Mouse (Mus musculus): ENCODE measurements around the gene Depdc1b. TPM values are rescaled to one million over a fixed set of nuclear protein-coding genes. Genes with fewer than 3 reads are reported as not detected.

The Depdc1b gene
- polyA plus RNA-seq, 1 experiment: 0.77 TPM

DNA sequence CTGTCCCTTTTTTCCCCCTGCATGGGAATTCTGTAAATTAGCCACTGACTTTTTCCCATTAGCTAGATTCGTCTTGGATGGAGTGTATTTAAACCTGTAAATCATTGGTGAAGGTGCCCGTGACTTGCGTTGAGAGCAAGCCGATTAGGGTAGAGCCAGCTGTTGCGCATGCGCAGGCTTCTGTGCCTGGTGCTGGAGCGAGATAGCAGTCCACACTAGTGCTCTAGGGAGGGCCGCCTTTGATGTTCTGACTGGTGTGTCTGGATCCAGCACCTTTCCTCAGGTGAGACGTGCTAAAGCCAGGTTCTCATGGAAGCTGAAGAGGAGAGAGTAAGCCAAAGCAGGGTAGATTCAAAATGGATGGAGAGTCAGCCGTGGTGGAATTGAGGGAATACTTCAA lies 10.2 kb downstream of the Depdc1b start:
- no peaks in the 10 kb centered on the region for H3K4me1 ChIP-seq (ENCODE audit: control insufficient read depth, insufficient read depth, low read length)
- TF ChIP-seq CTCF (IDR thresholded peaks at IDR 0.05; ENCODE audit: extremely low read depth, insufficient read depth, low read length) (no peak), POLR2A (IDR thresholded peaks at IDR 0.05; ENCODE audit: extremely low read depth, insufficient read depth, low read length) (no peak)

DNA sequence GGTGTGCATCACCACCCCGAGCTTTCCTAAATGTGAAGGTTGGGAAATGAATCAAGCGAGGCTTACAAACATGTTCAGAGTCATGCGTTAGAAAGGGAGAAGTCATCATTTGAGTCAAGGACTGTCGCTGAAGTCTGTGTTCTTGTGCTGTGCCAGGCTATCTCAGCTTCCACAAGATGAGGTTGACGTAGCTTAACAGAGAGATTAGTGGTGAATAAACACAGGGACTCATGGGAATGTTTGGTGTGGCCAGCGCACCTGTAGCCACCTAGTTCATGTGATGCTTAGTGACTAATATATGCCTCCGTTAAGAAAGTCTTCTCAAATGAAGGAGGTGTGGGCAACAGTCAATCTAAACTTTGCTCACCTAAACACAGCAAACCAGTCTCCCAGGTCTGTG lies 10.9 kb downstream of the Depdc1b start:
- TF ChIP-seq POLR2A (IDR thresholded peaks at IDR 0.05; ENCODE audit: extremely low read depth, insufficient read depth, low read length): no peak
- no peak for TF ChIP-seq CTCF (IDR thresholded peaks at IDR 0.05; ENCODE audit: extremely low read depth, insufficient read depth, low read length)

More for the DNA sequence above, 10.2 kb downstream of the Depdc1b start:
- no peak overlapping the region for H3K4me3 ChIP-seq (ENCODE audit: insufficient read depth, low read length)
- H3K27ac ChIP-seq (ENCODE audit: insufficient read depth, low read length): no peak overlapping the region

DNA sequence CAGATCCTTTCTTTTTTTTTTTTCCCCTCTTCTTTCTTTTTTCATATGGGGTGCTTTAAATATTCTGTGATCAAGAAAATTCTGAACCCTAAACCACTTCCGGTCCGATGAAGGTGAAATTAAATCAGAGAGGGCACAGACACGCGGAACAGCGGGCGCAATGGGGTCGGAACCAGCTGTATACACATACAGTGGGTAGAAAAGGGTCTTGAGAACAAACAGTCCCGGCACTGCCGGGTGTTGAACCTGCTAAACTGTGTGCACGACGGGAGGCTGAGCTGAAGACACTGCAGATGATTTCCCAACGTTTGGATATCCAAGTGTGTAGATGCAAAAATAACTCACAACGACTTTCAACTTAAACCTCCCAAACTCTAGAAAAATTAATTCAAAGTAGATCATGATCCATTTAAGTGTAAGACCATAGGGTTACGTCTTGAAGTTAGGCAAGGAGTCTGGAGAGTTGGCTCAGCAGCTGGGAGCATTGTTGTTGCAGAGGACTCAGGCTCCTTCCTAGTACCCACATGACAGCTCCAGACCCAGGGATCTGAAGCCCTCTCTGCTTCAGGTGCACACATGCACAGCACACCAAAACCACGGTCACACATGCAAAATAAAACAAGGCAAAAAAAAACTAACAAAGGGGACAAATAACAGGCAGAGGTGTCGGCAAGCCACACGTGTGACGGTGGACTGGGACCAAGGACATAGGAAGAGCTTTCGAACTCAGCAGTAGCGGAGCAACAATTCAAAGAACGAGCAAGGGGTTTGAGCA lies 12.5 kb downstream of the Depdc1b start:
- no peak overlapping the region for H3K4me3 ChIP-seq (ENCODE audit: insufficient read depth, low read length)
- H3K4me1 ChIP-seq (ENCODE audit: control insufficient read depth, insufficient read depth, low read length): no peaks in the 10 kb centered on the region
- TF ChIP-seq CTCF (IDR thresholded peaks at IDR 0.05; ENCODE audit: extremely low read depth, insufficient read depth, low read length) (no peak), POLR2A (IDR thresholded peaks at IDR 0.05; ENCODE audit: extremely low read depth, insufficient read depth, low read length) (no peak)
- H3K27ac ChIP-seq (ENCODE audit: insufficient read depth, low read length): no peak overlapping the region

More for the DNA sequence above, 10.9 kb downstream of the Depdc1b start:
- H3K4me1 ChIP-seq (ENCODE audit: control insufficient read depth, insufficient read depth, low read length): no peaks in the 10 kb centered on the region
- no peak overlapping the region for H3K27ac ChIP-seq (ENCODE audit: insufficient read depth, low read length)
- H3K4me3 ChIP-seq (ENCODE audit: insufficient read depth, low read length): no peak overlapping the region

DNA sequence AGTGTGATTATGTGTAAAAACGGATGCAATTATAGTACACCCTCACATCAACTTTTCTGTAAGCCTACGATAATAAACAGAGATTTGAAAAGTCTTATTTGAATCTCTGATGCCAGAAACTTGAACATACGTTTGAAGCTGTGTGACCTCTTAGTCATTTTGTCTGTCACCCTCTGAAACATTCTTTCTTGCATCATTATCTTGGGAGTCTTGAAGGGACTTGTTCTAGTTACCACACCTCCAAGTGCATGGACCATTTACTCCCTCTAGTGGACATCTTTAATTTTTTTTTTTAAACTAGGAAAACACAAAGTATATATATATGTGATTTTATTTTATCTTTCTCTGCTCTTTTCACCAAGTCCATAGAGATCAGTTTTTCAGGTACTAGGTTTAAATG lies 13.6 kb downstream of the Depdc1b start:
- TF ChIP-seq CTCF (IDR thresholded peaks at IDR 0.05; ENCODE audit: extremely low read depth, insufficient read depth, low read length) (no peak), POLR2A (IDR thresholded peaks at IDR 0.05; ENCODE audit: extremely low read depth, insufficient read depth, low read length) (no peak)
- Histone ChIP-seq H3K4me3 (ENCODE audit: insufficient read depth, low read length) (no peak overlapping the region), H3K4me1 (ENCODE audit: control insufficient read depth, insufficient read depth, low read length) (no peaks in the 10 kb centered on the region), H3K27ac (ENCODE audit: insufficient read depth, low read length) (no peak overlapping the region)

DNA sequence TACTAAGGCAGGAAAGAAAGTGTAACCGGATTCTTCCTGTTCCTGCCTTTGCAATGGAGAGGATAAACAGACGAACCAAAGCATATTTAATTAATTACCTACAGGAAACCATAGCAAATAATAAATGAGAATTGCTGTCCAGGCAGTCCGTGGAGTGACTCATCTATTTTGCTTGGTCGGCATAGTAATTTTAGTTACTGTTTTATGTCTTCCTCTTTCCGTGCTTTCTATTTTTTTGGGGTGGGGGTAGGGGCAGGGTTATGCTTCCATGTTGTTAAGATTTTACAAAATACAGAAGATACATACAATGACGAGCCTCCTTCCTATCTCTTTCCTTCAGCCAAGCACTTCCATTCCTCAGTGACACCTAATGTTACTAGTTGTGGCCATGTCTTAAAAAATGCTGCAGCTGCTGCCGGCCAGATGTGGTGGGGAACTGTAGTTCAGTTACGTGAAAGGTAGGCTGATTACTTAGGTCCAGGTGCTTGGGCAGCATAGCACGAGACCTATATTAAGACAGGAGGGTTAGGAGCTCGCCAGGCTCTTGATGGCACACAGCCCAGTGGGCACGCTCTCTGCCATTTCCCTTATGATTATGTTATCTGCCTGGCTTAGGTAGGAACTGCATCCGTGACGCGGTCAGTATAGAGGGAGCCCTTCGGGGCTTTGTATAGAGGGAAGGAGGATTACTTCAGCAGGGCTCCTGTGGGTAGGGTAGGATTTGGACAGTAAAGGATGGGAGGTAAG lies 19.3 kb downstream of the Depdc1b start:
- Histone ChIP-seq H3K4me3 (ENCODE audit: insufficient read depth, low read length) (no peak overlapping the region), H3K27ac (ENCODE audit: insufficient read depth, low read length) (no peak overlapping the region), H3K4me1 (ENCODE audit: control insufficient read depth, insufficient read depth, low read length) (no peaks in the 10 kb centered on the region)
- no peak for TF ChIP-seq POLR2A (IDR thresholded peaks at IDR 0.05; ENCODE audit: extremely low read depth, insufficient read depth, low read length)
- no peak for TF ChIP-seq CTCF (IDR thresholded peaks at IDR 0.05; ENCODE audit: extremely low read depth, insufficient read depth, low read length)

DNA sequence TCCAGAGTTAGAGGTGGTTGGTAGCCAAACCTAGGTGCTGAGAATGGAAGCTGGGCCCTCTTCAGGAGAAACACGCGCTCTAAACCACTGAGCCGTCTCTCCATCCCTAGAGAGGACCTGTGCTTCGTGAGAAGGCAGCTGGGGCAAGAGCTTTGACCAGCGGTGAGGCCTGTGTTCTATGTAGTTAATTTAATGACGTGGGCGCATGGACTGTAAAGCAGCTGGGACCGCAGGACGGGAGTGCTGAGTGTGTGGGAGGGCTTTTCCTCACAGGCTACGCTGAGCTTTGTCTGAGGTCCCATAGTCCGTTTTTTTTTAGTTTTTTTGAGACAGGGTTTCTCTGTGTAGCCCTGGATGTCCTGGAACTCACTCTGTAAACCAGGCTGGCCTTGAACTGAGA lies 20.1 kb downstream of the Depdc1b start:
- no peak overlapping the region for H3K27ac ChIP-seq (ENCODE audit: insufficient read depth, low read length)
- H3K4me3 ChIP-seq (ENCODE audit: insufficient read depth, low read length): no peak overlapping the region
- no peak for TF ChIP-seq POLR2A (IDR thresholded peaks at IDR 0.05; ENCODE audit: extremely low read depth, insufficient read depth, low read length)
- no peak for TF ChIP-seq CTCF (IDR thresholded peaks at IDR 0.05; ENCODE audit: extremely low read depth, insufficient read depth, low read length)
- H3K4me1 ChIP-seq (ENCODE audit: control insufficient read depth, insufficient read depth, low read length): no peaks in the 10 kb centered on the region

DNA sequence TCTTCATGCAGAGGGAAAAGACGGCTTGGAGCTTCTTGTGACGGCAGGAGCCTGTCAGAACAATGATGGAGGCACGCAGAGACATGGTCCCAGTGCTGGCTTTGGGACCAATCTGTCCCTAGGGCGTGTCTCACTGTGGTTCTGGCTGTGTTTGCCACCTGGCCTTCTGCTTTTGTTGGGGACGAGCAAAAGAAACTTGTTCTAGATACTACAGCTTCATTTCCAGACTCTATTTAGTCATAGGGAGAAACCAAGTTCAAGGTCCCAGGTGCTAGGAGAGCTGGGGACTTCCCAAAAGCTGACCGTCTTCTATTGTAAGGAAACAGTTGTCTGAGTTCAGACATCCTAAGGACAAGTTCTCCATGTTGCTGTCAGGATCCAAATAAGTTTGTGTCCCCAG lies 21.2 kb downstream of the Depdc1b start:
- Histone ChIP-seq H3K27ac (ENCODE audit: insufficient read depth, low read length) (no peak overlapping the region), H3K4me1 (ENCODE audit: control insufficient read depth, insufficient read depth, low read length) (no peaks in the 10 kb centered on the region), H3K4me3 (ENCODE audit: insufficient read depth, low read length) (no peak overlapping the region)
- TF ChIP-seq CTCF (IDR thresholded peaks at IDR 0.05; ENCODE audit: extremely low read depth, insufficient read depth, low read length): no peak
- TF ChIP-seq POLR2A (IDR thresholded peaks at IDR 0.05; ENCODE audit: extremely low read depth, insufficient read depth, low read length): no peak

DNA sequence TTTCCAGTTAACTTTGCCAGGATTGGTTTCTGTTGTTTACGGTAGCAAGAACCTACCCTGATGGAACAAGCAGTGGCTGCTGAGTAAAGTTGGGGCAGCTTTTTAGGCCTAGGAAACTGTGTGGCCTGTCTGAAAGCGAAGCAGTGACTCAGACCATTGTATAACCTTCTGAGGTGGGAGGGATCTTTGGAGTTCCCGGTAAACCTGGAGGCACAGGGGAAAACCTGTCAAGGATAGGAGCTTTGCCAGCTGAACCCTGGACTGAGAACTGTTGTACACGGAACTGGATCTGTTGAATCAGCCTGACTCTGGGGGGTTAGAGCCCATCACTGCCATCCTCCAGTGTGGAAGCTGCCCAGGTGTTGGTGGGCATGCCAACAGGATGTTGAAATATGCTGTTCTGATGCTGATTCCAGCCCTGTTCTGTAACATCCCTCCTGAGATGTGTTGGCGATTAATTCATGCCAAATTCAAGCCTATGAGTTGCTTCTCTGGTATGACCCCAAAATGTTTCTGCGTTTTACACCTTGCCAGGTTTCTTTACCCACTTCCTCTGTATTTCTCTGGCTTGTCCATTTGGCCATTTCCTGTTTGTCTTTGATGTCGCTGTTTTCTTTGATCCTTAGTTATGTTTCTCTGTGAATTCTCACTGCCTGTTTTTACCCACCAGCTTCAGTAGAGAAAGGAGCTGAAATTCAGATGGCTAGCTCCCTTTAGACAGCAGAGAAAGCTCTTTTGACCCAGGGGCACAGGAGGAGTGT lies 22.1 kb downstream of the Depdc1b start:
- TF ChIP-seq POLR2A (IDR thresholded peaks at IDR 0.05; ENCODE audit: extremely low read depth, insufficient read depth, low read length) (no peak), CTCF (IDR thresholded peaks at IDR 0.05; ENCODE audit: extremely low read depth, insufficient read depth, low read length) (no peak)
- Histone ChIP-seq H3K4me1 (ENCODE audit: control insufficient read depth, insufficient read depth, low read length) (no peaks in the 10 kb centered on the region), H3K4me3 (ENCODE audit: insufficient read depth, low read length) (no peak overlapping the region), H3K27ac (ENCODE audit: insufficient read depth, low read length) (no peak overlapping the region)

DNA sequence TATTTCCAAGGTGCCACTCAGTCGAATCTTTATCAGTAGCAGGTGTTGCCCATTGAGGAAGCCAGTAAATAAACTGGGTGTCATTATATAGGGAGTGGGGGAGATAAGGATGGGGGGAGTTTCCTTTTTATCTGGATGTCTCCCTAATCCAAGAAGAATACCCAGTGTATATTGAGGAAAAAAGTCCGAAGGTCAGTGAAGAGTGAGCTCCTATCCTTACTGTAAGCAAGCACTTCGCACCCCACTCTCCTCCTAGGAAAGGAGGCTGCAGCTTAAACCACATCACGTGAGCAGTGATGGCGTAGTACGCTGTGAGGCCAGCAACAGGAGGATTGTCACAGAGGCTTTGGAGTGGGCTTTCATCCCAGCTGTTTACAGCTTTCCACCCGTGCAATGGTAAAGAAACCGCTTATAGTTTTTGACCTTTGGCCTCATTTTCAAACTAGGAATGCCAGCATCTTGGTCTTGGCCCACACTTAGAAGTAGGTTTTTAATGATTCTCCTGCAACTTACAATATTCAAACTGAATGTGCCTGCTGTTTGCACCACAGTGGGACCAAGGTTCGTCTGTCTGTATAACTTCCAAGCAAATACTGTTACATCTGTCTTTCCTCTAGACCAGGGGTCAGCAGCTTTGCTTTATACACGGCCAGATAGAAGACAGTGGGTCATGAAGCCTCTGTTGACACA lies 23.9 kb downstream of the Depdc1b start:
- Histone ChIP-seq H3K4me3 (ENCODE audit: insufficient read depth, low read length) (no peak overlapping the region), H3K4me1 (ENCODE audit: control insufficient read depth, insufficient read depth, low read length) (no peaks in the 10 kb centered on the region)
- TF ChIP-seq POLR2A (IDR thresholded peaks at IDR 0.05; ENCODE audit: extremely low read depth, insufficient read depth, low read length): no peak
- TF ChIP-seq CTCF (IDR thresholded peaks at IDR 0.05; ENCODE audit: extremely low read depth, insufficient read depth, low read length): no peak

More for the DNA sequence above, 23.9 kb downstream of the Depdc1b start:
- H3K27ac ChIP-seq (ENCODE audit: insufficient read depth, low read length): no peak overlapping the region
